Mouse (Mus musculus) hindbrain, postnatal 0 days (tissue): ENCODE data around the gene Gm973. TPM values are rescaled to one million over a fixed set of nuclear protein-coding genes. Genes with fewer than 3 reads are reported as not detected.

Experiments used
- ATAC-seq: fragments of 200-750 bp; cut with Nextera tagmentation; 2 replicates; pipeline ENCODE4 v1.8.0; 2017; ENCODE audit warnings: mild to moderate bottlenecking, moderate TSS enrichment, moderate library complexity
- DNase-seq: peaks from one replicate; pipeline ENCODE4 v3.0.0-alpha.2; 2015; ENCODE audit warnings: low spot score
- H3K27ac ChIP-seq: fragments of 300-500 bp; sonication (generic); 2 replicates; pipeline ENCODE4 v1.5.1; 2014; ENCODE audit warnings: mild to moderate bottlenecking
- H3K27me3 ChIP-seq: fragments of 300-500 bp; sonication (generic); 2 replicates; pipeline ENCODE4 v1.6.1; 2014; ENCODE audit warnings: low read length, mixed read lengths; ENCODE audit not compliant: insufficient read depth
- H3K36me3 ChIP-seq: fragments of 300-500 bp; sonication (generic); 2 replicates; pipeline ENCODE4 v1.6.1; 2014; ENCODE audit warnings: low read length, mixed read lengths; ENCODE audit not compliant: insufficient read depth
- H3K4me1 ChIP-seq: fragments of 300-500 bp; sonication (generic); 2 replicates; pipeline ENCODE4 v1.6.1; 2014; ENCODE audit warnings: antibody characterized with exemption, low read length, mixed read lengths; ENCODE audit not compliant: insufficient read depth
- H3K4me2 ChIP-seq: fragments of 300-500 bp; sonication (generic); 2 replicates; pipeline ENCODE4 v1.6.1; 2014; ENCODE audit warnings: low read depth, mild to moderate bottlenecking, low read length, moderate library complexity, mixed read lengths
- H3K4me3 ChIP-seq: fragments of 300-500 bp; sonication (generic); 2 replicates; pipeline ENCODE4 v1.5.1; 2014; ENCODE audit warnings: low read length
- H3K9ac ChIP-seq: fragments of 300-500 bp; sonication (generic); replicated peaks from 2 replicates; pipeline ENCODE4 v1.6.1; 2014; ENCODE audit warnings: mild to moderate bottlenecking, low read length, moderate library complexity, mixed read lengths
- H3K9me3 ChIP-seq: fragments of 300-500 bp; sonication (generic); 2 replicates; pipeline ENCODE4 v1.6.1; 2016; ENCODE audit warnings: low read length, mixed read lengths
- CTCF ChIP-seq: IDR thresholded peaks from 2 replicates; pipeline ENCODE4 v1.5.1; 2016; ENCODE audit warnings: antibody characterized with exemption, control low read depth, low read depth
- WGBS: fragments of 180-500 bp; shearing (Covaris S2); extraction: QIAGEN DNeasy Blood & Tissue Kit; methylation state at CpG from one replicate; pipeline ENCODE4 v1.1.7; 2014; 5-methylcytosine and 5-hydroxymethylcytosine counted together
- polyA plus RNA-seq: library from polyadenylated mRNA; unstranded; fragments of >200 nt; fragmentation: Nextera tagmentation; extraction: Ambion mirVana; gene quantifications from 2 replicates; pipeline ENCODE4 v1.2.1, GENCODE M21; 2015
- total RNA-seq: library from RNA; depleted of rRNA; stranded (reverse); fragments of >200 nt; gene quantifications from 2 replicates; pipeline ENCODE4 v1.2.3, GENCODE M21; 2014

Gene Gm973
- total and polyA plus RNA-seq, 2 experiments from 2014 or later: 11.9 to 12.5 TPM

DNA sequence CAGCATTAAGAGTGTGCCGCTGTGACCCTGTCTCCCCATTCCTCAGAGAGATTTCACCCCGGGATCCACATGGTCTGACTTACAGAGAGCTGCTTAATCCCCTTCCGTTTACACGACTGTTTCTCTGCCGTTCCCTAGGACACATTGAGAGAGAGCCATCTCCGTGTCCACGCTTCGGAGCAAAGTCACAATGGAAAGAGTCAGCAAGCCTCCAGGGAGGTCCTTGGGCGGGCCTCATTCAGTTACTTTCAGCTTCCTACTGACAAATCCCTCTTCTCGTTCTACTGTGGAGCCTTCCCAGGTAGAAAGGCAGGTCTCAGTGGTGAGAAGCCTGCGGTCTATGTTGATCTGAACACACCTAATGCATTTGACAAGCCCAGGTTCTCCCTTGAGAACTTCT is 34.9 kb downstream of the Gm973 start:
- Histone ChIP-seq H3K27me3 (no peaks in the 10 kb centered on the region), H3K27ac (no peak overlapping the region), H3K4me2 (no peak overlapping the region), H3K4me1 (no peaks in the 10 kb centered on the region), H3K9ac (no peak overlapping the region), H3K4me3 (no peak overlapping the region), H3K36me3 (no peaks in the 10 kb centered on the region), H3K9me3 (no peaks in the 10 kb centered on the region)
- ATAC-seq (no peak), DNase-seq (no peak)
- TF ChIP-seq CTCF: no peak
- 57% methylated on average over 11 of the region's 11 CpGs for WGBS

GRCm38 (mm10) chr1:59553708-59554107 is 37.6 kb downstream of the Gm973 start:
- 33% methylated on average over 5 of the region's 5 CpGs for WGBS
- TF ChIP-seq CTCF: no peak
- Histone ChIP-seq H3K9ac (no peak overlapping the region), H3K4me3 (no peak overlapping the region), H3K27ac (no peak overlapping the region), H3K4me1 (no peaks in the 10 kb centered on the region), H3K9me3 (no peaks in the 10 kb centered on the region), H3K27me3 (no peaks in the 10 kb centered on the region), H3K36me3 (no peaks in the 10 kb centered on the region), H3K4me2 (no peak overlapping the region)
- ATAC-seq (peak; percentile 58; the same call in 1 of the 2 replicates), DNase-seq (peak; percentile 12)

DNA sequence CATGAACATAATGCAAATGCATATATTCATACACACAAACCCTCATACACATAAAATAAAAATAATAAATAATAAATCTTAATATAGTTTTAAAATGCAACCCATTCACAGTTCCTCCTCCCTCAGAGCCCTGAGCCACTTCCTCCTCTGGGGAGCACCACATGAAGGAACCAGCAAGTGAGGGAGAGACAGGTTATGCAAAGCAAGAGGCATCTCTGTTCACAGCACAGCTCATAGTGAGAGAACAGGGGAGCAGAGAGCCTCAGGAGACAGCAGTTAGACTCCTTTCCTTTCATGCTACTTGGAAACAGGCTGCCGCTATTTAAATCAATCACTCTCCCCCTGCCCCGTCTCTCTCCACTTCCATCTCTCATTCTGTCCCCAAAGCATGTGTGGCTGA is 47.5 kb downstream of the Gm973 start:
- Histone ChIP-seq H3K27me3 (no peaks in the 10 kb centered on the region), H3K36me3 (no peaks in the 10 kb centered on the region), H3K9ac (no peak overlapping the region), H3K4me3 (no peak overlapping the region), H3K4me1 (no peaks in the 10 kb centered on the region), H3K9me3 (no peaks in the 10 kb centered on the region), H3K27ac (no peak overlapping the region), H3K4me2 (no peak overlapping the region)
- no peak for DNase-seq
- WGBS: 59% methylated on average over 2 of the region's 2 CpGs
- no peak for TF ChIP-seq CTCF
- ATAC-seq: no peak

DNA sequence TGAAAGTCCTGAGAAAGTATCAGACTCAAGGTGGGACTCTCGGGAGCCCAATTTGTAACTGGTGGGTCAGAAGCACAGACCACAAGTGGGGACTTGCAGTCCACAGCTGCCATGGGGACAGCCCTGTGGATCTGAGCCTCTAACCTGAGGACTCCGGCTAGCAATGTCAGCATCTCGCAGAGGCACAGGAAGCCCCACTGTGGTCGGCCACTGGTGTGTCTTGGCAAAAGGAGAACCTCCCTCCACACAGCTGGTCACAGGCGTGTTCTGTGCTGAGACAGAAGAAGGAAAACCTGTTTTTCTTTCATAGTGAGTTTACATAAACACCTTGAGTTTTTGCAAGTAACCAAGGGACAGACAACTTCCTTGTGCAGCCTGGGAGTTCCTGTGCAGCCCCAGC is 49.7 kb downstream of the Gm973 start:
- whole genome bisulfite sequencing: 80% methylated on average over 5 of the region's 5 CpGs

GRCm38 (mm10) chr1:59566281-59566680 is 50.2 kb downstream of the Gm973 start:
- WGBS: 72% methylated on average over 7 of the region's 7 CpGs
- DNase-seq: no peak
- no peak for TF ChIP-seq CTCF

More for the DNA sequence above, 49.7 kb downstream of the Gm973 start:
- no peak overlapping the region for H3K4me3 ChIP-seq
- ATAC-seq (no peak), DNase-seq (no peak)
- H3K4me1 ChIP-seq: no peaks in the 10 kb centered on the region
- no peaks in the 10 kb centered on the region for H3K9me3 ChIP-seq
- no peak overlapping the region for H3K4me2 ChIP-seq
- TF ChIP-seq CTCF: no peak
- H3K27ac ChIP-seq: no peak overlapping the region
- no peaks in the 10 kb centered on the region for H3K36me3 ChIP-seq
- no peaks in the 10 kb centered on the region for H3K27me3 ChIP-seq
- no peak overlapping the region for H3K9ac ChIP-seq

GRCm38 (mm10) chr1:59566926-59567325 is 50.9 kb downstream of the Gm973 start:
- H3K9me3 ChIP-seq: no peaks in the 10 kb centered on the region
- ATAC-seq: peak; percentile 28; the same call in 1 of the 2 replicates
- H3K36me3 ChIP-seq: no peaks in the 10 kb centered on the region
- H3K9ac ChIP-seq: no peak overlapping the region
- TF ChIP-seq CTCF: no peak
- H3K4me1 ChIP-seq: no peaks in the 10 kb centered on the region
- peak; percentile 28 for DNase-seq
- H3K4me2 ChIP-seq: no peak overlapping the region
- no peak overlapping the region for H3K4me3 ChIP-seq
- no peaks in the 10 kb centered on the region for H3K27me3 ChIP-seq
- 46% methylated on average over 6 of the region's 6 CpGs for WGBS
- no peak overlapping the region for H3K27ac ChIP-seq

More at GRCm38 (mm10) chr1:59566281-59566680, 50.2 kb downstream of the Gm973 start:
- ATAC-seq: no peak
- Histone ChIP-seq H3K4me1 (no peaks in the 10 kb centered on the region), H3K4me2 (no peak overlapping the region), H3K27ac (no peak overlapping the region), H3K27me3 (no peaks in the 10 kb centered on the region), H3K4me3 (no peak overlapping the region), H3K9me3 (no peaks in the 10 kb centered on the region), H3K9ac (no peak overlapping the region), H3K36me3 (no peaks in the 10 kb centered on the region)

DNA sequence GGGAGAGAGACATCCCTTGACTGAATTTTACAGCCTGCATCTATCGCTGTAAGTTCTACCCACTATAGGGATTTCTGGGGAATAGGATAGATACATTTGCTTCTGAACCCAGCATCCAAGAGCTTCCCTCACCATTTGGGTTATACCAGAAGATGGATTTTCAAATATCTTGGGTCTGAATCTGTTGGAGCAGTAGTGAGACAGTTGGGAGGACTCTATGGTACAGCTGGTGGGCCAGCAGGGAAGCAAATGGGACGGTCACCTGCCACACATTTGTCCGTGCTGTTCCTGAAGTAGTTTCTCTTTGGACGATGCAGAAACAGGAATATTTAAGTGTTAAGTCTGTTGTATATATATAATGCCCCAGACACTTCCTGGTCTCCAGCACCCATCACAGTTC is 51.5 kb downstream of the Gm973 start:
- Histone ChIP-seq H3K9me3 (no peaks in the 10 kb centered on the region), H3K4me3 (no peak overlapping the region), H3K36me3 (no peaks in the 10 kb centered on the region), H3K27me3 (no peaks in the 10 kb centered on the region), H3K4me1 (no peaks in the 10 kb centered on the region), H3K27ac (no peak overlapping the region), H3K9ac (no peak overlapping the region), H3K4me2 (no peak overlapping the region)
- no peak for TF ChIP-seq CTCF
- 73% methylated on average over 4 of the region's 4 CpGs for WGBS
- ATAC-seq (no peak), DNase-seq (no peak)
